Mouse (Mus musculus): Measurements from ENCODE around the gene Krtap4-7. TPM values are rescaled to one million over a fixed set of nuclear protein-coding genes. Genes with fewer than 3 reads are reported as not detected.

Gene Krtap4-7
- polyA plus RNA-seq, 1 experiment from 2014 or later = not detected

GRCm38 (mm10) chr11:99646444-99646843 lies 2.6 kb upstream of the Krtap4-7 start:
- WGBS = 88% methylated on average over 15 of the region's 15 CpGs
- Histone ChIP-seq H3K9me3 (ENCODE audit: control insufficient read depth, low read length) (no peaks in the 10 kb centered on the region), H3K4me1 (ENCODE audit: control insufficient read depth, insufficient read depth, low read length) (no peaks in the 10 kb centered on the region), H3K4me2 (ENCODE audit: low read depth, low read length) (no peak overlapping the region), H3K9ac (ENCODE audit: low read depth, low read length) (no peak overlapping the region), H3K4me3 (ENCODE audit: low read length) (no peak overlapping the region), H3K27me3 (replicated peaks; ENCODE audit: control insufficient read depth, insufficient read depth, low read length) (no peaks in the 10 kb centered on the region), H3K27ac (ENCODE audit: low read length) (no peak overlapping the region), H3K36me3 (ENCODE audit: control insufficient read depth, insufficient read depth, low read length) (no peaks in the 10 kb centered on the region)
- no peak for ATAC-seq

- Histone ChIP-seq H3K36me3 (ENCODE audit: control insufficient read depth, insufficient read depth, low read length) (no peaks in the 10 kb centered on the region), H3K4me1 (ENCODE audit: control insufficient read depth, insufficient read depth, low read length) (no peaks in the 10 kb centered on the region), H3K27me3 (replicated peaks; ENCODE audit: control insufficient read depth, insufficient read depth, low read length) (no peaks in the 10 kb centered on the region), H3K4me3 (ENCODE audit: low read length) (no peak overlapping the region), H3K9ac (ENCODE audit: low read depth, low read length) (no peak overlapping the region), H3K9me3 (ENCODE audit: control insufficient read depth, low read length) (no peaks in the 10 kb centered on the region), H3K4me2 (ENCODE audit: low read depth, low read length) (no peak overlapping the region), H3K27ac (ENCODE audit: low read length) (no peak overlapping the region)
- WGBS = 76% methylated on average over 3 of the region's 3 CpGs
- no peak for ATAC-seq
Observed at GRCm38 (mm10) chr11:99644351-99644750, 462 bp upstream of the Krtap4-7 start.

GRCm38 (mm10) chr11:99640926-99641325 lies 3.0 kb downstream of the Krtap4-7 start:
- no peaks in the 10 kb centered on the region for H3K9me3 ChIP-seq (ENCODE audit: control insufficient read depth, low read length)
- H3K27ac ChIP-seq (ENCODE audit: low read length) = no peak overlapping the region
- H3K36me3 ChIP-seq (ENCODE audit: control insufficient read depth, insufficient read depth, low read length) = no peaks in the 10 kb centered on the region
- H3K27me3 ChIP-seq (replicated peaks; ENCODE audit: control insufficient read depth, insufficient read depth, low read length) = no peaks in the 10 kb centered on the region
- H3K4me1 ChIP-seq (ENCODE audit: control insufficient read depth, insufficient read depth, low read length) = no peaks in the 10 kb centered on the region
- 34% methylated on average over 1 of the region's 1 CpGs for WGBS
- ATAC-seq = no peak
- no peak overlapping the region for H3K4me2 ChIP-seq (ENCODE audit: low read depth, low read length)
- no peak overlapping the region for H3K4me3 ChIP-seq (ENCODE audit: low read length)
- H3K9ac ChIP-seq (ENCODE audit: low read depth, low read length) = no peak overlapping the region

- no peak for ATAC-seq
- Histone ChIP-seq H3K9me3 (ENCODE audit: control insufficient read depth, low read length) (no peaks in the 10 kb centered on the region), H3K9ac (ENCODE audit: low read depth, low read length) (no peak overlapping the region), H3K4me1 (ENCODE audit: control insufficient read depth, insufficient read depth, low read length) (no peaks in the 10 kb centered on the region), H3K4me2 (ENCODE audit: low read depth, low read length) (no peak overlapping the region), H3K4me3 (ENCODE audit: low read length) (no peak overlapping the region), H3K27me3 (replicated peaks; ENCODE audit: control insufficient read depth, insufficient read depth, low read length) (no peaks in the 10 kb centered on the region), H3K36me3 (ENCODE audit: control insufficient read depth, insufficient read depth, low read length) (no peaks in the 10 kb centered on the region), H3K27ac (ENCODE audit: low read length) (no peak overlapping the region)
- WGBS = 81% methylated on average over 1 of the region's 1 CpGs
Observed at GRCm38 (mm10) chr11:99637086-99637485, 6.8 kb downstream of the Krtap4-7 start.

GRCm38 (mm10) chr11:99634653-99635134 lies 9.2 kb downstream of the Krtap4-7 start, which contains the start of gene Krtap4-2:
Gene Krtap4-2 (minus strand): TSS chr11:99635084.
- no peaks in the 10 kb centered on the region for H3K27me3 ChIP-seq (replicated peaks; ENCODE audit: control insufficient read depth, insufficient read depth, low read length)
- H3K9ac ChIP-seq (ENCODE audit: low read depth, low read length) = no peak within 1 kb of the TSS
- H3K9me3 ChIP-seq (ENCODE audit: control insufficient read depth, low read length) = no peaks in the 10 kb centered on the region
- ATAC-seq = no peak
- H3K4me1 ChIP-seq (ENCODE audit: control insufficient read depth, insufficient read depth, low read length) = no peaks in the 10 kb centered on the region
- no peak within 1 kb of the TSS for H3K27ac ChIP-seq (ENCODE audit: low read length)
- H3K4me2 ChIP-seq (ENCODE audit: low read depth, low read length) = no peak within 1 kb of the TSS
- no peak within 1 kb of the TSS for H3K4me3 ChIP-seq (ENCODE audit: low read length)
- H3K36me3 ChIP-seq (ENCODE audit: control insufficient read depth, insufficient read depth, low read length) = no peaks in the 10 kb centered on the region
- 42% methylated on average over 8 of the region's 8 CpGs for WGBS

- Histone ChIP-seq H3K9me3 (ENCODE audit: control insufficient read depth, low read length) (no peaks in the 10 kb centered on the region), H3K4me1 (ENCODE audit: control insufficient read depth, insufficient read depth, low read length) (no peaks in the 10 kb centered on the region), H3K27ac (ENCODE audit: low read length) (no peak overlapping the region), H3K9ac (ENCODE audit: low read depth, low read length) (no peak overlapping the region), H3K4me2 (ENCODE audit: low read depth, low read length) (no peak overlapping the region), H3K4me3 (ENCODE audit: low read length) (no peak overlapping the region), H3K27me3 (replicated peaks; ENCODE audit: control insufficient read depth, insufficient read depth, low read length) (no peaks in the 10 kb centered on the region), H3K36me3 (ENCODE audit: control insufficient read depth, insufficient read depth, low read length) (no peaks in the 10 kb centered on the region)
- no peak for ATAC-seq
- WGBS = 71% methylated on average over 2 of the region's 2 CpGs
Observed at GRCm38 (mm10) chr11:99633293-99633692, 10.6 kb downstream of the Krtap4-7 start.

GRCm38 (mm10) chr11:99630890-99631289 lies 13.0 kb downstream of the Krtap4-7 start:
- Histone ChIP-seq H3K4me1 (ENCODE audit: control insufficient read depth, insufficient read depth, low read length) (no peaks in the 10 kb centered on the region), H3K4me3 (ENCODE audit: low read length) (no peak overlapping the region), H3K36me3 (ENCODE audit: control insufficient read depth, insufficient read depth, low read length) (no peaks in the 10 kb centered on the region), H3K27ac (ENCODE audit: low read length) (no peak overlapping the region), H3K9me3 (ENCODE audit: control insufficient read depth, low read length) (no peaks in the 10 kb centered on the region), H3K27me3 (replicated peaks; ENCODE audit: control insufficient read depth, insufficient read depth, low read length) (no peaks in the 10 kb centered on the region), H3K4me2 (ENCODE audit: low read depth, low read length) (no peak overlapping the region), H3K9ac (ENCODE audit: low read depth, low read length) (no peak overlapping the region)
- ATAC-seq = no peak
- 59% methylated on average over 3 of the region's 3 CpGs for WGBS

- no peak within 1 kb of the TSS for H3K9ac ChIP-seq (ENCODE audit: low read depth, low read length)
- no peaks in the 10 kb centered on the region for H3K36me3 ChIP-seq (ENCODE audit: control insufficient read depth, insufficient read depth, low read length)
- no peak within 1 kb of the TSS for H3K4me2 ChIP-seq (ENCODE audit: low read depth, low read length)
- WGBS = 79% methylated on average over 4 of the region's 4 CpGs
- H3K9me3 ChIP-seq (ENCODE audit: control insufficient read depth, low read length) = no peaks in the 10 kb centered on the region
- H3K4me1 ChIP-seq (ENCODE audit: control insufficient read depth, insufficient read depth, low read length) = no peaks in the 10 kb centered on the region
- no peak within 1 kb of the TSS for H3K27ac ChIP-seq (ENCODE audit: low read length)
- H3K4me3 ChIP-seq (ENCODE audit: low read length) = no peak within 1 kb of the TSS
- ATAC-seq = no peak
- no peaks in the 10 kb centered on the region for H3K27me3 ChIP-seq (replicated peaks; ENCODE audit: control insufficient read depth, insufficient read depth, low read length)
Observed at GRCm38 (mm10) chr11:99628138-99628537, 15.8 kb downstream of the Krtap4-7 start, which contains the start of gene Krtap4-1. Gene Krtap4-1 (minus strand): TSS chr11:99628238.

- no peak for ATAC-seq
- Histone ChIP-seq H3K27me3 (replicated peaks; ENCODE audit: control insufficient read depth, insufficient read depth, low read length) (no peaks in the 10 kb centered on the region), H3K27ac (ENCODE audit: low read length) (no peak within 1 kb of the TSS), H3K4me3 (ENCODE audit: low read length) (no peak within 1 kb of the TSS), H3K36me3 (ENCODE audit: control insufficient read depth, insufficient read depth, low read length) (no peaks in the 10 kb centered on the region), H3K4me1 (ENCODE audit: control insufficient read depth, insufficient read depth, low read length) (no peaks in the 10 kb centered on the region), H3K4me2 (ENCODE audit: low read depth, low read length) (no peak within 1 kb of the TSS), H3K9ac (ENCODE audit: low read depth, low read length) (no peak within 1 kb of the TSS), H3K9me3 (ENCODE audit: control insufficient read depth, low read length) (no peaks in the 10 kb centered on the region)
- WGBS = 76% methylated on average over 2 of the region's 2 CpGs
Observed at GRCm38 (mm10) chr11:99620335-99620734, 23.6 kb downstream of the Krtap4-7 start, which contains the start of gene Gm11562. Gene Gm11562 (minus strand): TSS chr11:99620435.

GRCm38 (mm10) chr11:99614796-99615363 lies 29.0 kb downstream of the Krtap4-7 start, which contains the start of gene Krtap2-4:
Gene Krtap2-4 (minus strand): TSS chr11:99614846.
- ATAC-seq = peak; percentile 74
- Histone ChIP-seq H3K36me3 (ENCODE audit: control insufficient read depth, insufficient read depth, low read length) (no peaks in the 10 kb centered on the region), H3K4me3 (ENCODE audit: low read length) (no peak within 1 kb of the TSS), H3K27ac (ENCODE audit: low read length) (no peak within 1 kb of the TSS), H3K27me3 (replicated peaks; ENCODE audit: control insufficient read depth, insufficient read depth, low read length) (no peaks in the 10 kb centered on the region), H3K9ac (ENCODE audit: low read depth, low read length) (no peak within 1 kb of the TSS), H3K9me3 (ENCODE audit: control insufficient read depth, low read length) (no peaks in the 10 kb centered on the region), H3K4me1 (ENCODE audit: control insufficient read depth, insufficient read depth, low read length) (no peaks in the 10 kb centered on the region), H3K4me2 (ENCODE audit: low read depth, low read length) (no peak within 1 kb of the TSS)
- WGBS = 65% methylated on average over 3 of the region's 3 CpGs
